8 mouse cellular contexts compared by ENCODE assay signal in genomic region chr5:44483426-44484106, GRCm38 (mm10).
DNase-seq lines count a peak whose midpoint lies in the region; ATAC-seq and TF ChIP-seq lines count a peak whose summit lies in the region.

No protein-coding gene starts in this region.

- H3K9me3 ChIP-seq in hindbrain, embryonic 13.5 days: no peaks in the 10 kb centered on the region
- H3K9me3 ChIP-seq in liver, postnatal 0 days (ENCODE audit: low read length): no peaks in the 10 kb centered on the region
- no peaks in the 10 kb centered on the region for H3K9me3 ChIP-seq in heart, embryonic 12.5 days (replicated peaks)

- DNase-seq in R1 (ENCODE audit: low read depth, low spot score): peak; percentile 12
- peak; percentile 58 for DNase-seq in brain, embryonic 18.5 days (ENCODE audit: low read depth, low spot score)
- DNase-seq in left cerebral cortex, adult 2 months (ENCODE audit: extremely low spot score in 1 of 2, low spot score in 2 of 2): peak; percentile 27 to 48
- peak; percentile 51 for DNase-seq in retina, embryonic 14.5 days (ENCODE audit: low spot score)
- DNase-seq in liver, postnatal 0 days: no peak
- DNase-seq in gastrocnemius, postnatal 10 days: no peak

- H3K27ac ChIP-seq in hindbrain, embryonic 13.5 days: peak overlapping the region; percentile 40
- no peak overlapping the region for H3K27ac ChIP-seq in left cerebral cortex, adult 2 months
- no peak overlapping the region for H3K27ac ChIP-seq in liver, postnatal 0 days (ENCODE audit: low read depth)
- H3K27ac ChIP-seq in heart, embryonic 12.5 days (ENCODE audit: poor library complexity, severe bottlenecking): no peak overlapping the region

- no peak for TF ChIP-seq EP300 in liver, postnatal 0 days (IDR thresholded peaks at IDR 0.05; ENCODE audit: low read depth)

- intact Hi-C loops in left cerebral cortex, adult 2 months (cut with DNase I): loop anchor here (2.0 to 5.0 kb wide), 2 partner anchors 795 to 814 kb away; no protein-coding TSS in a partner anchor

- 64% methylated on average over 11 of the region's 11 CpGs for WGBS in hindbrain, embryonic 13.5 days
- 65% methylated on average over 11 of the region's 11 CpGs for WGBS in liver, postnatal 0 days (ENCODE audit: insufficient replicate concordance)
- WGBS in heart, embryonic 12.5 days: 61% methylated on average over 11 of the region's 11 CpGs

- peak; percentile 90 for ATAC-seq in hindbrain, embryonic 13.5 days (ENCODE audit: low FRiP score)
- no peak for ATAC-seq in liver, postnatal 0 days
- ATAC-seq in heart, embryonic 12.5 days (ENCODE audit: insufficient number of reproducible peaks, low FRiP score): no peak; the same call in 1 of the 2 replicates

- no peak overlapping the region for H3K9ac ChIP-seq in hindbrain, embryonic 13.5 days
- no peak overlapping the region for H3K9ac ChIP-seq in liver, postnatal 0 days (replicated peaks)
- no peak overlapping the region for H3K9ac ChIP-seq in heart, embryonic 12.5 days

- H3K4me2 ChIP-seq in hindbrain, embryonic 13.5 days: no peak overlapping the region
- no peak overlapping the region for H3K4me2 ChIP-seq in liver, postnatal 0 days (ENCODE audit: low read depth, low read length)
- no peak overlapping the region for H3K4me2 ChIP-seq in heart, embryonic 12.5 days

- peaks cover 22% of the 10 kb centered on the region for H3K4me1 ChIP-seq in hindbrain, embryonic 13.5 days (replicated peaks)
- no peaks in the 10 kb centered on the region for H3K4me1 ChIP-seq in liver, postnatal 0 days (ENCODE audit: insufficient read depth)
- no peaks in the 10 kb centered on the region for H3K4me1 ChIP-seq in heart, embryonic 12.5 days (replicated peaks)

- peak; percentile 56 for TF ChIP-seq CTCF in left cerebral cortex, adult 2 months (IDR thresholded peaks at IDR 0.05)
- TF ChIP-seq CTCF in liver, postnatal 0 days (IDR thresholded peaks at IDR 0.05; ENCODE audit: low read depth): no peak

- H3K27me3 ChIP-seq in hindbrain, embryonic 13.5 days: no peaks in the 10 kb centered on the region; the same call in 1 of the 2 replicates
- H3K27me3 ChIP-seq in liver, postnatal 0 days (ENCODE audit: insufficient read depth, low read length): no peaks in the 10 kb centered on the region
- H3K27me3 ChIP-seq in heart, embryonic 12.5 days (replicated peaks): no peaks in the 10 kb centered on the region

- no peaks in the 10 kb centered on the region for H3K36me3 ChIP-seq in hindbrain, embryonic 13.5 days
- H3K36me3 ChIP-seq in liver, postnatal 0 days (replicated peaks; ENCODE audit: insufficient read depth, low read length): no peaks in the 10 kb centered on the region
- H3K36me3 ChIP-seq in heart, embryonic 12.5 days: no peaks in the 10 kb centered on the region

- H3K4me3 ChIP-seq in hindbrain, embryonic 13.5 days: no peak overlapping the region
- no peak overlapping the region for H3K4me3 ChIP-seq in left cerebral cortex, adult 2 months
- no peak overlapping the region for H3K4me3 ChIP-seq in liver, postnatal 0 days (ENCODE audit: low read depth, low read length)
- H3K4me3 ChIP-seq in heart, embryonic 12.5 days: no peak overlapping the region

Comparison
In these comparisons a context has a peak if more than half of its experiments do, and no peak if none do; other contexts are left out.
1. DNase-seq: peak in R1 (single experiment), brain, embryonic 18.5 days (single experiment), left cerebral cortex, adult 2 months (2 of 2) and retina, embryonic 14.5 days (single experiment); none in liver, postnatal 0 days (single experiment) and gastrocnemius, postnatal 10 days (single experiment).